Mouse (Mus musculus) cerebellum, adult 2 months (tissue): Measurements from ENCODE around the gene Olfr934.

ENCODE experiments used
- CTCF ChIP-seq: fragments of 200-500 bp; IDR thresholded peaks from 2 replicates; pipeline ENCODE4 v1.5.1; 2011; ENCODE audit warnings: low read depth, mild to moderate bottlenecking, control low read depth, low read length, moderate library complexity, borderline replicate concordance; ENCODE audit not compliant: insufficient read depth
- POLR2A ChIP-seq: fragments of 200-500 bp; IDR thresholded peaks from 2 replicates; pipeline ENCODE4 v1.6.1; 2011; ENCODE audit warnings: low read length, control low read depth, borderline replicate concordance; ENCODE audit not compliant: insufficient read depth

- TF ChIP-seq CTCF (no peak), POLR2A (no peak)
Measured at GRCm38 (mm10) chr9:38954124-38954416, 34.0 kb downstream of the Olfr934 start.
